Mouse (Mus musculus) liver, postnatal 0 days (tissue): ENCODE data around the gene 1700003F12Rik. TPM values are rescaled to one million over a fixed set of nuclear protein-coding genes. Genes with fewer than 3 reads are reported as not detected.

Experiments
- ATAC-seq: fragments of 200-750 bp; cut with Nextera tagmentation; 2 replicates; pipeline ENCODE4 v1.8.0; 2017; ENCODE audit warnings: mild to moderate bottlenecking, moderate library complexity
- DNase-seq: peaks from one replicate; pipeline ENCODE4 v3.0.0-alpha.2; 2016
- H3K27ac ChIP-seq: fragments of 300-500 bp; sonication (generic); 2 replicates; pipeline ENCODE4 v1.5.1; 2014; ENCODE audit warnings: antibody characterized with exemption, moderate library complexity, mild to moderate bottlenecking, low read depth
- H3K27me3 ChIP-seq: fragments of 300-500 bp; sonication (generic); 2 replicates; pipeline ENCODE4 v1.6.1; 2014; ENCODE audit warnings: low read length, control low read depth, mixed read lengths; ENCODE audit not compliant: insufficient read depth
- H3K36me3 ChIP-seq: fragments of 300-500 bp; sonication (generic); replicated peaks from 2 replicates; pipeline ENCODE4 v1.6.1; 2014; ENCODE audit warnings: mild to moderate bottlenecking, control low read depth, low read length, moderate library complexity, mixed read lengths; ENCODE audit not compliant: insufficient read depth
- H3K4me1 ChIP-seq: fragments of 300-500 bp; sonication (generic); 2 replicates; pipeline ENCODE4 v1.6.1; 2014; ENCODE audit warnings: antibody characterized with exemption, mild to moderate bottlenecking, control low read depth; ENCODE audit not compliant: insufficient read depth
- H3K4me2 ChIP-seq: fragments of 300-500 bp; sonication (generic); 2 replicates; pipeline ENCODE4 v1.6.1; 2014; ENCODE audit warnings: low read depth, mild to moderate bottlenecking, low read length, moderate library complexity, mixed read lengths
- H3K4me3 ChIP-seq: fragments of 300-500 bp; sonication (generic); 2 replicates; pipeline ENCODE4 v1.5.1; 2014; ENCODE audit warnings: low read depth, low read length
- H3K9ac ChIP-seq: fragments of 300-500 bp; sonication (generic); replicated peaks from 2 replicates; pipeline ENCODE4 v1.6.1; 2014; ENCODE audit warnings: mild to moderate bottlenecking, moderate library complexity
- H3K9me3 ChIP-seq: fragments of 300-500 bp; sonication (generic); 2 replicates; pipeline ENCODE4 v1.6.1; 2016; ENCODE audit warnings: mild to moderate bottlenecking, control low read depth, low read length, mixed read lengths
- CTCF ChIP-seq: sonication (generic); IDR thresholded peaks from 2 replicates; pipeline ENCODE4 v1.5.1; 2016; ENCODE audit warnings: antibody characterized with exemption, low read depth
- EP300 ChIP-seq: IDR thresholded peaks from 2 replicates; pipeline ENCODE4 v1.6.1; 2016; ENCODE audit warnings: antibody characterized with exemption, low read depth, mild to moderate bottlenecking
- WGBS: fragments of 180-500 bp; shearing (Covaris S2); extraction: QIAGEN DNeasy Blood & Tissue Kit; methylation state at CpG from one replicate; pipeline ENCODE4 v1.1.7; 2014; ENCODE audit not compliant: insufficient replicate concordance; 5-methylcytosine and 5-hydroxymethylcytosine counted together
- polyA plus RNA-seq: library from polyadenylated mRNA; unstranded; fragments of >200 nt; fragmentation: Nextera tagmentation; extraction: Ambion mirVana; gene quantifications from 2 replicates; pipeline ENCODE4 v1.2.1, GENCODE M21; 2015

Gene 1700003F12Rik
- 3.1 and 3.8 TPM in 2 replicates for polyA plus RNA-seq

GRCm38 (mm10) chr2:154546711-154547110 is at the start of gene 1700003F12Rik:
Gene 1700003F12Rik, plus strand, starts transcription at chr2:154547085.
- Histone ChIP-seq H3K27me3 (peaks cover 17% of the 10 kb centered on the region), H3K36me3 (no peaks in the 10 kb centered on the region), H3K4me3 (no peak within 1 kb of the TSS), H3K27ac (no peak within 1 kb of the TSS), H3K4me1 (peaks cover 11% of the 10 kb centered on the region), H3K9me3 (no peaks in the 10 kb centered on the region), H3K9ac (no peak within 1 kb of the TSS), H3K4me2 (no peak within 1 kb of the TSS)
- DNase-seq, result no peak
- TF ChIP-seq EP300 (no peak), CTCF (no peak)
- 86% methylated on average over 10 of the region's 10 CpGs for whole genome bisulfite sequencing
- no peak for ATAC-seq

- H3K9me3 ChIP-seq, result no peaks in the 10 kb centered on the region
- TF ChIP-seq EP300 (no peak), CTCF (no peak)
- ATAC-seq (no peak), DNase-seq (no peak)
- no peak overlapping the region for H3K9ac ChIP-seq
- H3K27me3 ChIP-seq, result no peaks in the 10 kb centered on the region
- no peak overlapping the region for H3K4me3 ChIP-seq
- no peak overlapping the region for H3K4me2 ChIP-seq
- H3K4me1 ChIP-seq, result no peaks in the 10 kb centered on the region
- no peak overlapping the region for H3K27ac ChIP-seq
- 57% methylated on average over 5 of the region's 5 CpGs for WGBS
- H3K36me3 ChIP-seq, result peaks cover 4% of the 10 kb centered on the region; the same call in 1 of the 2 replicates
Observed at GRCm38 (mm10) chr2:154498571-154498970, 48.3 kb upstream of the 1700003F12Rik start.

- Histone ChIP-seq H3K27me3 (no peaks in the 10 kb centered on the region), H3K4me1 (no peaks in the 10 kb centered on the region), H3K36me3 (peaks cover 4% of the 10 kb centered on the region; the same call in 1 of the 2 replicates), H3K27ac (no peak overlapping the region), H3K4me3 (no peak overlapping the region), H3K9ac (no peak overlapping the region), H3K9me3 (no peaks in the 10 kb centered on the region), H3K4me2 (no peak overlapping the region)
- WGBS, result 73% methylated on average over 2 of the region's 2 CpGs
- TF ChIP-seq EP300, result no peak
- TF ChIP-seq CTCF, result no peak
- no peak for DNase-seq
- ATAC-seq, result no peak
Observed at GRCm38 (mm10) chr2:154499717-154500247, 47.1 kb upstream of the 1700003F12Rik start.

- no peaks in the 10 kb centered on the region for H3K9me3 ChIP-seq
- no peaks in the 10 kb centered on the region for H3K4me1 ChIP-seq
- ATAC-seq (no peak), DNase-seq (no peak)
- no peak overlapping the region for H3K9ac ChIP-seq
- TF ChIP-seq CTCF, result no peak
- TF ChIP-seq EP300, result no peak
- H3K27ac ChIP-seq, result no peak overlapping the region
- 87% methylated on average over 3 of the region's 3 CpGs for WGBS
- H3K4me2 ChIP-seq, result no peak overlapping the region
- H3K4me3 ChIP-seq, result no peak overlapping the region
- H3K36me3 ChIP-seq, result peaks cover 4% of the 10 kb centered on the region; the same call in 1 of the 2 replicates
- no peaks in the 10 kb centered on the region for H3K27me3 ChIP-seq
Observed at GRCm38 (mm10) chr2:154500758-154501157, 46.1 kb upstream of the 1700003F12Rik start.

- H3K9me3 ChIP-seq, result no peaks in the 10 kb centered on the region
- H3K4me3 ChIP-seq, result no peak overlapping the region
- H3K9ac ChIP-seq, result no peak overlapping the region
- WGBS, result 68% methylated on average over 2 of the region's 2 CpGs
- ATAC-seq (no peak), DNase-seq (no peak)
- no peak for TF ChIP-seq CTCF
- TF ChIP-seq EP300, result no peak
- H3K36me3 ChIP-seq, result peaks cover 10% of the 10 kb centered on the region; the same call in 1 of the 2 replicates
- H3K4me2 ChIP-seq, result no peak overlapping the region
- no peak overlapping the region for H3K27ac ChIP-seq
- peaks cover 4% of the 10 kb centered on the region; the same call in 1 of the 2 replicates for H3K4me1 ChIP-seq
- H3K27me3 ChIP-seq, result no peaks in the 10 kb centered on the region
Observed at GRCm38 (mm10) chr2:154507076-154507475, 39.8 kb upstream of the 1700003F12Rik start.

GRCm38 (mm10) chr2:154507566-154508283 is 39.2 kb upstream of the 1700003F12Rik start:
- no peak for DNase-seq
- no peak overlapping the region for H3K4me2 ChIP-seq
- no peak overlapping the region for H3K27ac ChIP-seq
- peak; percentile 36 for TF ChIP-seq CTCF
- TF ChIP-seq EP300, result no peak
- peaks cover 4% of the 10 kb centered on the region; the same call in 1 of the 2 replicates for H3K4me1 ChIP-seq
- peaks cover 13% of the 10 kb centered on the region; the same call in 1 of the 2 replicates for H3K36me3 ChIP-seq
- no peak; the same call in 1 of the 2 replicates for ATAC-seq
- no peaks in the 10 kb centered on the region for H3K9me3 ChIP-seq
- WGBS, result 59% methylated on average over 9 of the region's 9 CpGs
- no peaks in the 10 kb centered on the region for H3K27me3 ChIP-seq
- no peak overlapping the region for H3K9ac ChIP-seq
- no peak overlapping the region for H3K4me3 ChIP-seq
